Mouse (Mus musculus) limb, embryonic 14.5 days (tissue): Measurements from ENCODE around the gene Adam10. TPM values are rescaled to one million over a fixed set of nuclear protein-coding genes. Genes with fewer than 3 reads are reported as not detected.
A peak's percentile ranks its signal among the peaks of the same experiment; 100 is the strongest.

Experiments
- ATAC-seq: fragments of 200-750 bp; cut with Nextera tagmentation; 2 replicates; pipeline ENCODE4 v1.8.0; 2017; ENCODE audit warnings: low read depth, moderate number of reproducible peaks, moderate TSS enrichment; ENCODE audit not compliant: low FRiP score
- DNase-seq: peaks from one replicate; pipeline ENCODE4 v3.0.0-alpha.2; 2015; ENCODE audit warnings: low spot score
- H3K27ac ChIP-seq: fragments of 300-500 bp; sonication (generic); replicated peaks from 2 replicates; pipeline ENCODE4 v1.5.1; 2014; ENCODE audit warnings: low read depth, mild to moderate bottlenecking, low read length, moderate library complexity, mixed read lengths
- H3K27me3 ChIP-seq: fragments of 300-500 bp; sonication (generic); 2 replicates; pipeline ENCODE4 v1.6.1; 2014; ENCODE audit warnings: low read length, mixed read lengths; ENCODE audit not compliant: control insufficient read depth, insufficient read depth
- H3K36me3 ChIP-seq: fragments of 300-500 bp; sonication (generic); 2 replicates; pipeline ENCODE4 v1.6.1; 2014; ENCODE audit warnings: mild to moderate bottlenecking, low read length, moderate library complexity, mixed read lengths; ENCODE audit not compliant: control insufficient read depth, insufficient read depth
- H3K4me1 ChIP-seq: fragments of 300-500 bp; sonication (generic); 2 replicates; pipeline ENCODE4 v1.6.1; 2014; ENCODE audit warnings: antibody characterized with exemption, low read length, mixed read lengths; ENCODE audit not compliant: control insufficient read depth, insufficient read depth
- H3K4me2 ChIP-seq: fragments of 300-500 bp; sonication (generic); replicated peaks from 2 replicates; pipeline ENCODE4 v1.6.1; 2014; ENCODE audit warnings: low read depth, mild to moderate bottlenecking, low read length, moderate library complexity; ENCODE audit not compliant: severe bottlenecking
- H3K4me3 ChIP-seq: fragments of 300-500 bp; sonication (generic); replicated peaks from 2 replicates; pipeline ENCODE4 v1.5.1; 2014; ENCODE audit warnings: low read length
- H3K9ac ChIP-seq: fragments of 300-500 bp; sonication (generic); 2 replicates; pipeline ENCODE4 v1.6.1; 2014; ENCODE audit warnings: mild to moderate bottlenecking, low read depth, low read length, moderate library complexity; ENCODE audit not compliant: severe bottlenecking
- H3K9me3 ChIP-seq: fragments of 300-500 bp; sonication (generic); 2 replicates; pipeline ENCODE4 v1.6.1; 2016; ENCODE audit warnings: low read length; ENCODE audit not compliant: control insufficient read depth
- POLR2A ChIP-seq: fragments of 200-500 bp; IDR thresholded peaks from 2 replicates; pipeline ENCODE4 v1.8.0; 2012; ENCODE audit warnings: inconsistent platforms, mild to moderate bottlenecking, moderate library complexity, borderline replicate concordance; ENCODE audit not compliant: insufficient read depth, insufficient read length; ENCODE audit errors: extremely low read depth
- WGBS: fragments of 180-500 bp; shearing (Covaris S2); extraction: QIAGEN DNeasy Blood & Tissue Kit; methylation state at CpG from one replicate; pipeline ENCODE4 v1.1.7; 2014; 5-methylcytosine and 5-hydroxymethylcytosine counted together
- polyA plus RNA-seq, 2 experiments: library from polyadenylated mRNA; depleted of rRNA in 1 of 2; stranded (reverse) in 1 of 2; unstranded in 1 of 2; fragments of >200 nt; fragmentation: Nextera tagmentation in 1 of 2; extraction: Ambion mirVana in 1 of 2; gene quantifications; 2 replicates each; pipeline versions ENCODE4 v1.2.1 to v1.2.3; 2012 to 2014

Gene Adam10
- polyA plus RNA-seq, 2 experiments = 41.3 to 58.2 TPM

- Histone ChIP-seq H3K9ac (peak overlapping the region; percentile 93), H3K9me3 (no peaks in the 10 kb centered on the region), H3K4me3 (peak overlapping the region; percentile 88), H3K36me3 (no peaks in the 10 kb centered on the region), H3K27ac (peak overlapping the region; percentile 95), H3K27me3 (no peaks in the 10 kb centered on the region), H3K4me1 (peaks cover 4% of the 10 kb centered on the region; the same call in 1 of the 2 replicates), H3K4me2 (peak overlapping the region; percentile 83)
- TF ChIP-seq POLR2A = no peak
- ATAC-seq = peak; percentile 59
- under 1% methylated on average over 48 of the region's 103 CpGs for WGBS
- DNase-seq = peak; percentile 10
Measured at GRCm38 (mm10) chr9:70679132-70680091, 615 bp downstream of the Adam10 start.

DNA sequence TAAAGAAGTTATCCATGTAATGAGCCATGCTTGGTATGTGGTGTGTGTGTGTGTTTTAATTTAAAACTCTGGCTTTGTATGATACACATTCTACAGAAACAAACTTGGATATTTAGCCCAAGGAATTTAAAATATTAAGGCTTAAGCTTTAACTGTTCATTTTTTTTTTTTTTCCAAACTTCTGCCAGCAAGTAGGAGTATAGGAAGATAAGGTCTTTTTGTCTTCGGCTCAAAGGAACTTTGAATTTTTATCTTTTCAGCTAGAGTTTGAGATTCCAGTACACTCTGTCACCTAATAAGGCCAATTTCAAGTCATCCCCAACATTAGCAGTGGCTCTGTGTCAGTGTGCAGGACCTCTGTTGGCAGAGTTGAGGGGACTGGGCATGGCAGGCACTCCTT, 3.4 kb downstream of the Adam10 start:
- no peak for TF ChIP-seq POLR2A
- no peak for ATAC-seq
- H3K27me3 ChIP-seq = no peaks in the 10 kb centered on the region
- no peak for DNase-seq
- H3K36me3 ChIP-seq = no peaks in the 10 kb centered on the region
- WGBS = 89% methylated on average over 1 of the region's 1 CpGs
- H3K4me2 ChIP-seq = no peak overlapping the region
- H3K9me3 ChIP-seq = no peaks in the 10 kb centered on the region
- no peak overlapping the region for H3K27ac ChIP-seq
- H3K9ac ChIP-seq = no peak overlapping the region
- H3K4me3 ChIP-seq = no peak overlapping the region
- peaks cover 4% of the 10 kb centered on the region; the same call in 1 of the 2 replicates for H3K4me1 ChIP-seq

- no peaks in the 10 kb centered on the region for H3K27me3 ChIP-seq
- H3K4me1 ChIP-seq = no peaks in the 10 kb centered on the region; the same call in 1 of the 2 replicates
- H3K4me3 ChIP-seq = no peak overlapping the region
- H3K9ac ChIP-seq = no peak overlapping the region
- ATAC-seq (no peak), DNase-seq (no peak)
- no peak overlapping the region for H3K4me2 ChIP-seq
- WGBS = 88% methylated on average over 2 of the region's 2 CpGs
- no peak overlapping the region for H3K27ac ChIP-seq
- TF ChIP-seq POLR2A = no peak
- no peaks in the 10 kb centered on the region for H3K36me3 ChIP-seq
- no peaks in the 10 kb centered on the region for H3K9me3 ChIP-seq
Measured at GRCm38 (mm10) chr9:70688301-70688968, 9.6 kb downstream of the Adam10 start.

GRCm38 (mm10) chr9:70689926-70690325, 11.1 kb downstream of the Adam10 start:
- no peak for TF ChIP-seq POLR2A
- Histone ChIP-seq H3K36me3 (no peaks in the 10 kb centered on the region), H3K27me3 (no peaks in the 10 kb centered on the region), H3K27ac (no peak overlapping the region), H3K4me1 (no peaks in the 10 kb centered on the region; the same call in 1 of the 2 replicates), H3K9ac (no peak overlapping the region), H3K9me3 (no peaks in the 10 kb centered on the region), H3K4me2 (no peak overlapping the region), H3K4me3 (no peak overlapping the region)
- DNase-seq (no peak), ATAC-seq (no peak)
- 82% methylated on average over 3 of the region's 3 CpGs for WGBS

DNA sequence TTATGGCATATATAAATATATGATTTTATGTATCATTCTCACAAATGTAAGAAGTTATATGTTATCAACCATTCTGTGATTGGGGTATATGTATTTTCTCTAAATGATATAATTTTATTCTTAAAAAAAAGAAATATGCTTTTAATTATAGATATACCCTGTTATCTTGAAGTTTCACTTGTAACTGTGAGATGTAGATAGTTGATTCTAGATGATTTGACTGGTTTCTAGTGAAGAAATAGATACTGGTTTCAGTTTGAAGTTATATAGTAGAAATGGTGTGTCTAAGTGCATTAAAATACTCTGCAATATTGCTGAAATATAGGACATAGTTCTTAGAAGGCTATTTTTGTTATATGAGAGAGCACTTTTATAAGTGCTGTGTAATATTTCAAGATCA, 11.8 kb downstream of the Adam10 start:
- H3K4me3 ChIP-seq = no peak overlapping the region
- H3K27me3 ChIP-seq = no peaks in the 10 kb centered on the region
- H3K9ac ChIP-seq = no peak overlapping the region
- no peak overlapping the region for H3K4me2 ChIP-seq
- DNase-seq (no peak), ATAC-seq (no peak)
- H3K27ac ChIP-seq = no peak overlapping the region
- no peak for TF ChIP-seq POLR2A
- H3K36me3 ChIP-seq = no peaks in the 10 kb centered on the region
- no peaks in the 10 kb centered on the region for H3K9me3 ChIP-seq
- H3K4me1 ChIP-seq = no peaks in the 10 kb centered on the region
